Mouse (Mus musculus): ENCODE measurements at regions not wholly inside any gene's neighbourhood (a gene's known extent, or its start where the extent isn't known, plus 50 kb on each side); places are given as distances from the start of the nearest gene placed in this dataset.
A peak's percentile ranks its signal among the peaks of the same experiment; 100 is the strongest.

GRCm38 (mm10) chr15:17180164-17180563, 451.6 kb downstream of the Cdh9 start:
- H3K4me2 ChIP-seq = no peak overlapping the region
- H3K4me1 ChIP-seq (ENCODE audit: control insufficient read depth, insufficient read depth, low read length) = no peaks in the 10 kb centered on the region
- H3K9ac ChIP-seq (ENCODE audit: low read length) = no peak overlapping the region
- no peaks in the 10 kb centered on the region for H3K27me3 ChIP-seq (ENCODE audit: control insufficient read depth, insufficient read depth, low read length)
- ATAC-seq (ENCODE audit: low FRiP score) (peak; percentile 70), DNase-seq (ENCODE audit: low spot score, missing footprints) (peak; percentile 45)
- 50% methylated on average over 2 of the region's 2 CpGs for WGBS
- no peaks in the 10 kb centered on the region for H3K36me3 ChIP-seq (ENCODE audit: control insufficient read depth, insufficient read depth, low read length)
- no peak overlapping the region for H3K4me3 ChIP-seq (ENCODE audit: low read depth, low read length)
- no peak overlapping the region for H3K27ac ChIP-seq (ENCODE audit: low read depth, low read length)
- H3K9me3 ChIP-seq (ENCODE audit: control insufficient read depth, low read length) = no peaks in the 10 kb centered on the region

- no peak overlapping the region for H3K4me2 ChIP-seq
- 88% methylated on average over 2 of the region's 2 CpGs for WGBS
- H3K4me1 ChIP-seq (ENCODE audit: control insufficient read depth, insufficient read depth, low read length) = no peaks in the 10 kb centered on the region
- H3K27ac ChIP-seq (ENCODE audit: low read depth, low read length) = no peak overlapping the region
- no peaks in the 10 kb centered on the region for H3K9me3 ChIP-seq (ENCODE audit: control insufficient read depth, low read length)
- ATAC-seq (ENCODE audit: low FRiP score) (no peak), DNase-seq (ENCODE audit: low spot score, missing footprints) (no peak)
- no peak overlapping the region for H3K4me3 ChIP-seq (ENCODE audit: low read depth, low read length)
- H3K36me3 ChIP-seq (ENCODE audit: control insufficient read depth, insufficient read depth, low read length) = no peaks in the 10 kb centered on the region
- no peaks in the 10 kb centered on the region for H3K27me3 ChIP-seq (ENCODE audit: control insufficient read depth, insufficient read depth, low read length)
- no peak overlapping the region for H3K9ac ChIP-seq (ENCODE audit: low read length)
These were observed 452.9 kb downstream of the Cdh9 start for GRCm38 (mm10) chr15:17181358-17182022.

GRCm38 (mm10) chr15:17195439-17195838, 466.9 kb downstream of the Cdh9 start:
- H3K27me3 ChIP-seq (ENCODE audit: control insufficient read depth, insufficient read depth, low read length) = no peaks in the 10 kb centered on the region
- WGBS = 58% methylated on average over 5 of the region's 5 CpGs
- no peak overlapping the region for H3K4me3 ChIP-seq (ENCODE audit: low read depth, low read length)
- no peaks in the 10 kb centered on the region for H3K36me3 ChIP-seq (ENCODE audit: control insufficient read depth, insufficient read depth, low read length)
- ATAC-seq (ENCODE audit: low FRiP score) (peak; percentile 30; the same call in 1 of the 2 replicates), DNase-seq (ENCODE audit: low spot score, missing footprints) (no peak)
- H3K9me3 ChIP-seq (ENCODE audit: control insufficient read depth, low read length) = no peaks in the 10 kb centered on the region
- no peak overlapping the region for H3K27ac ChIP-seq (ENCODE audit: low read depth, low read length)
- H3K9ac ChIP-seq (ENCODE audit: low read length) = no peak overlapping the region
- H3K4me1 ChIP-seq (ENCODE audit: control insufficient read depth, insufficient read depth, low read length) = no peaks in the 10 kb centered on the region
- no peak overlapping the region for H3K4me2 ChIP-seq

- Histone ChIP-seq H3K4me1 (ENCODE audit: control insufficient read depth, insufficient read depth, low read length) (no peaks in the 10 kb centered on the region), H3K4me2 (no peak overlapping the region), H3K36me3 (ENCODE audit: control insufficient read depth, insufficient read depth, low read length) (no peaks in the 10 kb centered on the region), H3K4me3 (ENCODE audit: low read depth, low read length) (no peak overlapping the region), H3K9ac (ENCODE audit: low read length) (no peak overlapping the region), H3K27me3 (ENCODE audit: control insufficient read depth, insufficient read depth, low read length) (no peaks in the 10 kb centered on the region), H3K9me3 (ENCODE audit: control insufficient read depth, low read length) (no peaks in the 10 kb centered on the region), H3K27ac (ENCODE audit: low read depth, low read length) (no peak overlapping the region)
- ATAC-seq (ENCODE audit: low FRiP score) = no peak
- DNase-seq (ENCODE audit: low spot score, missing footprints) = no peak
- 86% methylated on average over 2 of the region's 2 CpGs for WGBS
These were observed 476.2 kb downstream of the Cdh9 start for GRCm38 (mm10) chr15:17204739-17205138.

- no peaks in the 10 kb centered on the region for H3K4me1 ChIP-seq (ENCODE audit: control insufficient read depth, insufficient read depth, low read length)
- no peak overlapping the region for H3K27ac ChIP-seq (ENCODE audit: low read depth, low read length)
- H3K9ac ChIP-seq (ENCODE audit: low read length) = no peak overlapping the region
- WGBS = 82% methylated on average over 3 of the region's 3 CpGs
- no peaks in the 10 kb centered on the region for H3K36me3 ChIP-seq (ENCODE audit: control insufficient read depth, insufficient read depth, low read length)
- no peak overlapping the region for H3K4me2 ChIP-seq
- H3K27me3 ChIP-seq (ENCODE audit: control insufficient read depth, insufficient read depth, low read length) = no peaks in the 10 kb centered on the region
- no peak overlapping the region for H3K4me3 ChIP-seq (ENCODE audit: low read depth, low read length)
- DNase-seq (ENCODE audit: low spot score, missing footprints) (peak; percentile 51), ATAC-seq (ENCODE audit: low FRiP score) (0 out of 2 replicates have a peak, but pooled peaks have one; percentile 19)
- no peaks in the 10 kb centered on the region for H3K9me3 ChIP-seq (ENCODE audit: control insufficient read depth, low read length)
These were observed 516.5 kb downstream of the Cdh9 start for GRCm38 (mm10) chr15:17245096-17245495.

GRCm38 (mm10) chr15:17289221-17289620, 560.7 kb downstream of the Cdh9 start:
- no peaks in the 10 kb centered on the region for H3K27me3 ChIP-seq (ENCODE audit: control insufficient read depth, insufficient read depth, low read length)
- 92% methylated on average over 5 of the region's 5 CpGs for WGBS
- DNase-seq (ENCODE audit: low spot score, missing footprints) (peak; percentile 4), ATAC-seq (ENCODE audit: low FRiP score) (no peak)
- no peak overlapping the region for H3K4me2 ChIP-seq
- no peak overlapping the region for H3K9ac ChIP-seq (ENCODE audit: low read length)
- no peaks in the 10 kb centered on the region for H3K4me1 ChIP-seq (ENCODE audit: control insufficient read depth, insufficient read depth, low read length)
- H3K4me3 ChIP-seq (ENCODE audit: low read depth, low read length) = no peak overlapping the region
- no peak overlapping the region for H3K27ac ChIP-seq (ENCODE audit: low read depth, low read length)
- no peaks in the 10 kb centered on the region for H3K36me3 ChIP-seq (ENCODE audit: control insufficient read depth, insufficient read depth, low read length)
- H3K9me3 ChIP-seq (ENCODE audit: control insufficient read depth, low read length) = no peaks in the 10 kb centered on the region

All from midbrain, embryonic 11.5 days (tissue).